Mouse (Mus musculus) ovary, postnatal 10 days (tissue): ENCODE results near the gene Abtb1.

ENCODE experiments used
- DNase-seq: peaks from one replicate; pipeline ENCODE4 v3.0.0; 2022; ENCODE audit warnings: low spot score

Gene Abtb1

DNA sequence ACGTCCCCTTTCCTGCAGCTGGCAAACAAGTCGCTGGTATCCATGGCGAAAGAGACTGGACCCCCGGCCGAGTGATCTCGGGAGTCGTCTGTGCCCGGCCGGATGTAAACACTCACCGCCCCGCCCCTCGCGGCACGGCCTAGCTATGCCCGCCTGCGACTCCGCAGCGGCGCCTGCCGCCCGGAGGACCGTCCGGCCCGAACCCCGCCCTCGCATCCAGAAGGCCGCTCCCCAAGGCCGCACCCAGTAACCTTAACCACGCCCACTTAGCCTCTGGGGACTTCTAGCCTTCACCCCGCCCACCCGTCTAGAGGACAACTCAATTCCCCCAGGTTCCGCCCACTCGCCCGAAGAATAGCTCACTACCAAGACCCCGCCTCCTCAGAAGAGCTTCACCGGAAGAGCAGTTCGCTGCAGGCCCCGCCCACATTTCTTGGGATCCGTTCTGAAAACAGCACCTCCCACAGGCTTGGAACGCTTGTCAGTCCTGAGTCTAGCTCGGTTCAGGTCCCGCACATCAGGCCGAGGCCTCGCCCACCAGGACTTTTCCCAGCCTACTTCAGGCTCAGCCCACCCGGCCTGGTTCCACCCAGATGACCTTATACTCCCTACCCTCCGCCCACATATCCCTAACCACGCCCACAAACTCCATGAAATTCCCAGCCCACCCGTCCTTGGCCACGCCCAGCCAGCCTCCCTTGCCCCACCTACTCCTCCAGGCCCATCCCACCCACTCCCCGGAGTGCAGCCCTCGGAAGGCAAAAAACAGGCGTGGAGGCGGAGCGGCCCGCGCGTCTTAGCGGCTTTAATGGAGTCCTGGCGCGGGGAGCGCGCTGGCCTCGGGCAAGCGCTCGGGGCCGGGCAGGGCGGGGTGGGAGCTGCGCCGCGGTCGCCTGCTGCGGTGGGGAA lies at the start of gene Abtb1:
TSS of gene Abtb1 (minus strand) at position 204 of the 909 bp plus-strand sequence.
- peak; percentile 89 for DNase-seq

DNA sequence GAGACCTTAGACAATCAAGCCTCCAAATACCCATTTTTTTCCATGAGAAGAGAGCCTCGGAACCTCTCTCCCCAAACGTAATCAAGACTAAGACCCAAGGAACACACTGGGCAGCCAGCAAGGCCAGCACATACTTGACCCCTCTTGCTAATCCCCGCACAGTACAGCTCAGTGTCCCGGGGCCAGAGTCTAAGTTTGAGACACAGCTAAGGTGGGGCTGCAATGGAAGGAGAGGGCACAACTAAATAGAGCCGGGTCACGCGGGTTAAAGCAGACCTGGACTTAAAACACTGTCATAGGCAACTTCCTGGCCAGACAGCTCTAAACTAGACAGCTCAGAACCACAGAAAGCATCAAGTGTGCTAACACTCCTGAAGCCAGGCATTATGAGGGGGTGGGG lies 49.0 kb upstream of the Abtb1 start:
- no peak for DNase-seq

DNA sequence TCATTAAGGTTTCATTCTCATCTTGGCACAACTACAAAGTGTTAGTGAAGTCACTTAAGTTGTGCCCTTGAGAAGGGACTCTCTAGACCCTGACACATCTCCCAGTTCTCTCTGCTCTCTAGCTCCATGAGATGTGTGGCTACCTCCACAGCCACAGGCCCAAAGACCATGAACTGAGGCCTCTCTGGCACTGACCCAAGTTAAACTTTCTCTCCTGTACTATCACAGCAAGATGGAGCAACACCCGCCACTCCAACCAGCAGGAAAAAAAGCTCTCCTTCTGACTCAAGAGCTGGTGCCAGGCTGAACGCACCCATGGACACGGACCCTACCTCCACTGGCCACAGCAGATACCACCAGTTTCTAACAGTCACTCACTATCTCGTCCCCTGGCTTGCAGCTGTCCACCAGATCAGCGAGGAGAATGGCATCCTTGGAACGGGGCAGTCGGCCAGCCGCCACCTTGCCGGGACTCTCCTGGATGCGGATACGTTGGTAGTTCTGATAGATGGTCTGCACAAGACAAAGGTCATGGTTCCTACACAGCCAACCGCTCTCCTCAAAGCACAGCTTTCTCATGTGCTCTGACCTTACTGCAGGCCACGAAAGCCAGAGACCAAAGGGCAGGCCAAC lies 47.7 kb upstream of the Abtb1 start:
- DNase-seq: no peak

GRCm38 (mm10) chr6:88886417-88886967 lies 44.7 kb upstream of the Abtb1 start:
- DNase-seq: no peak

GRCm38 (mm10) chr6:88885644-88886416 lies 44.0 kb upstream of the Abtb1 start:
- no peak for DNase-seq

DNA sequence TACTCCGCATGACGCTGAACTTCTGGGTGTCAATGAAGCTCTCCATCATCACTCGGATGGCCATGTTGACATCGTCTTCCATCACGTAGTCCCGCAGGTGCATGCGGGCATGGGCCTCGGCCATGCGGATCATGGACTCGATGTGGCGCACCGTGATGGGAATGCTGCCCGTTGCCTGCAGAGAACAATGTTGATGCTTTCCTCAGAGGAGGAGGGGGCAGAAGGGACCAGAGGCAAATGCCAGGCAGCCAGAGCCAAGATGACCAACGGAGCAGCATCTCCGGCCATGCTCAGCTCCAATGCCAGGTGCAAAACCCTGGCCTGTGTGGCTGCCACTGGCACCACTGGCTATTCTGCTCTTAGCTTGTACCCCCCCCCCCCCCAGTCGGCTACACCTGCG lies 42.9 kb upstream of the Abtb1 start:
- DNase-seq: no peak

- DNase-seq: no peak
Observed at GRCm38 (mm10) chr6:88884195-88884594, 42.4 kb upstream of the Abtb1 start.

GRCm38 (mm10) chr6:88881334-88881733 lies 39.5 kb upstream of the Abtb1 start:
- no peak for DNase-seq

DNA sequence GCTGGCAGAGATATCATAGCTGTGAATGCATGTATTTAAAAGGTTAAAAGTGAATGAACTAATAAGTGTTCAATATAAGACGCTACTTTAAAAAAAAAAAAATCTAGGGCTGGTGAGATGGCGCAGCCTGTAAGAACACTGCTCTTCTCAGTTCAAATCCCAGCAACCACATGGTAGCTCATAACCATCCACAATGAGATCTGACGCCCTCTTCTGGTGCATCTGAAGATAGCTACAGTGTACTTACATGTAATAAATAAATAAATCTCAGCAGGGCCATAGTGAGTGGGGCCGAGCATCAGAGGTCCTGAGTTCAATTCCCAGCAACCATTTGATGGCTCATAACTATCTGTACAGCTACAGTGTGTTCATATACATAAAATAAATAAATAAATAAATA lies 37.7 kb upstream of the Abtb1 start:
- DNase-seq: no peak

GRCm38 (mm10) chr6:88874868-88875508 lies 33.2 kb upstream of the Abtb1 start, which contains the start of gene Podxl2:
Gene Podxl2, minus strand, starts transcription at chr6:88875044.
- peak; percentile 35 for DNase-seq

GRCm38 (mm10) chr6:88873965-88874867 lies 32.4 kb upstream of the Abtb1 start:
- no peak for DNase-seq

GRCm38 (mm10) chr6:88872811-88873210 lies 31.0 kb upstream of the Abtb1 start:
- DNase-seq: no peak

DNA sequence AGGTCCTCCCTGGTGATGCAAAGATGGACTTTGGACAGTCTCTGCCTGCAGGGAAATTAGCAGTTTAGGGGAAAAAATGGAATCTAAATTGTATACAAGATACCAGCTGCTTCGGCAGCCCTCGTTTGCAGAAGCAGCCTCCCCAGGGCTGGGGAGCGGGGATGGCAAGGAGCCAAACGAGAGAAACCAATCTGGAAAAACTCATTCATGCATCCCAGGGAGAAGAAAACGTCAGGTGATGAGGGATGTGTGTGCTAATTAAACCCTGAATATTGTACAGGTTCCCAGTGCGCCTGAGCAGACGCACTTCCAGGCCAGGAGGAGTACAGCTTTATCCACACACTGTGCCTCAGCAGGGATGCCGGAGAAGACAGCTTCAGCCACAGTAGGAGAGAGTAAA lies 29.8 kb upstream of the Abtb1 start:
- DNase-seq: no peak

DNA sequence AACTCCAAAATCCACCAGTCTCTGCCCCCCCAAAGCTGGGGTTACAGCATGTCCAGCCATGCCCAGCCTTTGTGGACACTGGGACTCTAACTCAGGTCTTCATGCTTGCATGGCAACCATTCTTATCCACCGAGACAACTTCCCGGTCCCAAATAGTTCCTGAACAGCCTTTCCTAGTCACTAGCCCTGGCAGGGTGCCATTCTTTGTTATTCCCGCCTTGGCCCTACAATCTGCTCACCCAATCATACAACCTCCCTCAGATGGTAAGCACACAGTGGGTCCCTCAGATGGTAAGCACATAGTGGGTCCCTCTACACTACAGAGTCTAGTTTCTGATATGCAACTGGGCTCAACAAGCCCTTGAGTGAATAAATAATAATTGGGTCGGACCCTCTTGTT lies 28.8 kb upstream of the Abtb1 start:
- DNase-seq: no peak

GRCm38 (mm10) chr6:88869459-88869858 lies 27.7 kb upstream of the Abtb1 start:
- no peak for DNase-seq

DNA sequence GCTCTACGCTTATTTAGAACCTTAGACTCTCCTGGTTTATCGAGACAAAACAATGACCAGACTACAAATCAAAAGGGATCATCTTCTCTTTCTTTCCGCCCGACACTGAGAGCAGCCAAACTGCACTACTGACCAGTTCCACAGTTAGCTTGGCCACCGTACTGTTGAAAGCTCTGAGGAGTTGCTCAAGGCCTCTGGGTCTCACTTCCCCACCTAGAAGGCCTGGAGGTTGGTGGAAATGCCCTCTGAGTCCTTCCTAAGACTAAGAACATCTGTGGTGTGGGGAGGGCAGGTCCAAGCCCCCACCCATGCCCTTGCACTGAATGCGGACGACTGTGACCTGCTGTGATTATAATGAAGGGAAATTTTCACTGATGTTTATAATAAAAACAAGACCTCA lies 23.9 kb upstream of the Abtb1 start:
- DNase-seq: no peak

GRCm38 (mm10) chr6:88860914-88861313 lies 19.1 kb upstream of the Abtb1 start:
- DNase-seq: no peak

DNA sequence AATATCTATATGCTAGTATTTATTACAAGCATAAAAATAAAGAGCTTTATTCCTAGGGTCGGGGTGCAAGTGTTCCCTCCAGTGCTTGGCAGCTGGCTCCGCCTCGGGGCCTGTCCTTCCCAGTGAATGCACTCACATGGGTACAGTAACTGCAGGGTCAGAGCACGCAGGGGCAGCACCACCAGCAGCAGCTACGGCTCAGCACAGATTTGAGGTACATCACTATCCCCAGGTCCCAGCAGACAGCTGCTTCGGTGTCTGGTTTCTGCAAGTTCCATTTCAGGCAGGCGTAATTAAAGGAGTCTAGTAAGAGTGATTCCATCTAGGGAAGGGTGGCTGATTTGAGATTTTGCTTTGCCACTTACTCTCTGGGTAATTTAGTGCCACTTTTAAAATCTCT lies 16.6 kb upstream of the Abtb1 start:
- no peak for DNase-seq

- DNase-seq: no peak
Observed at GRCm38 (mm10) chr6:88857830-88858229, 16.0 kb upstream of the Abtb1 start.

GRCm38 (mm10) chr6:88857249-88857648 lies 15.5 kb upstream of the Abtb1 start:
- DNase-seq: no peak

DNA sequence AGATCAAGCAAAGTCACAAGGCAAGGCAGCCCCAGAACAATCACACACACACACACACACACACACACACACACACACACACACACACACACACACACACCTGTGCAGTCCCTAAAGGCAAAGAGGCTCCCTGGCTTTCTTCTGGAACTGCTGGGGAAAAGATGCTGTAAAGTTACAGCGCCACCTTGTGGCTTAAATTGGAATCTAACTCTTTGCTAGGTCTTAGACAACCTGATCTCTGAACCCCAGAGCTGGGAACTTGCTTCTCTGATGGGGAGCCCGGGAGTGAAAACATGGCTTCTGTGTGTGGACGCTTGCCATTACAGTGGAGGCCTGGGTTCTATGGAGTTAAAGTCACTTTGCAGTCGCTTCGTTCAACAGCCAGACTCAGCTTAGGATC lies 13.9 kb upstream of the Abtb1 start:
- DNase-seq: no peak
